Mouse (Mus musculus): ENCODE data around the gene Rgr. TPM values are rescaled to one million over a fixed set of nuclear protein-coding genes. Genes with fewer than 3 reads are reported as not detected.

Rgr gene
- polyA plus RNA-seq, 1 experiment from 2014 or later = not detected

Other genes with a start within 250 kb of the Rgr start
- gene Ccser2, start 80.2 kb downstream of the Rgr start, polyA plus RNA-seq (2014; fragmentation: Nextera tagmentation; extraction: Ambion mirVana) = 84.4 and 96.1 TPM in 2 replicates
- gene Lrit1, start 5.9 kb upstream of the Rgr start, polyA plus RNA-seq (2014; fragmentation: Nextera tagmentation; extraction: Ambion mirVana) = not detected in 2 replicates
- gene Lrit2, start 19.0 kb upstream of the Rgr start, polyA plus RNA-seq (2014; fragmentation: Nextera tagmentation; extraction: Ambion mirVana) = not detected in 2 replicates
- 2.7 and 4.3 TPM in 2 replicates for gene Cdhr1, start 49.4 kb upstream of the Rgr start, polyA plus RNA-seq (2014; fragmentation: Nextera tagmentation; extraction: Ambion mirVana)
- gene 2610528A11Rik, start 65.1 kb upstream of the Rgr start, polyA plus RNA-seq (2014; fragmentation: Nextera tagmentation; extraction: Ambion mirVana) = 0.39 TPM in 1 of 2 replicates, not detected in the other
- gene Ghitm, start 86.3 kb upstream of the Rgr start, polyA plus RNA-seq (2014; fragmentation: Nextera tagmentation; extraction: Ambion mirVana) = 213 and 232 TPM in 2 replicates

Data from hindbrain, embryonic 14.5 days (tissue).